Mouse (Mus musculus) MEL (cell line): ENCODE measurements around the gene Ager.

ENCODE experiments used
- CTCF ChIP-seq, 3 experiments: IDR thresholded peaks in 2 of 3; conservative IDR thresholded peaks in 1 of 3; 2 replicates each; pipeline ENCODE4 v1.5.1; 2011 to 2012; ENCODE audit warnings: low read length in 3 of 3, low read depth in 2 of 3, mild to moderate bottlenecking in 2 of 3, improper control_type of control experiment in 1 of 3, inconsistent platforms in 1 of 3, mixed read lengths in 1 of 3, moderate library complexity in 1 of 3; ENCODE audit not compliant: control insufficient read depth in 1 of 3, insufficient read depth in 1 of 3, poor library complexity in 1 of 3, severe bottlenecking in 1 of 3
- KAT2A ChIP-seq: conservative IDR thresholded peaks from 2 replicates; pipeline ENCODE4 v1.6.1; 2012; ENCODE audit warnings: low read depth, low read length, improper control_type of control experiment, inconsistent platforms
- POLR2A ChIP-seq, 2 experiments: IDR thresholded peaks; 2 replicates each; pipeline ENCODE4 v1.6.1; 2011 to 2012; ENCODE audit warnings: low read length in 2 of 2, mild to moderate bottlenecking in 2 of 2, control low read depth in 1 of 2, improper control_type of control experiment in 1 of 2, low read depth in 1 of 2, moderate library complexity in 1 of 2; ENCODE audit not compliant: control insufficient read depth in 1 of 2, insufficient read depth in 1 of 2, poor library complexity in 1 of 2

DNA sequence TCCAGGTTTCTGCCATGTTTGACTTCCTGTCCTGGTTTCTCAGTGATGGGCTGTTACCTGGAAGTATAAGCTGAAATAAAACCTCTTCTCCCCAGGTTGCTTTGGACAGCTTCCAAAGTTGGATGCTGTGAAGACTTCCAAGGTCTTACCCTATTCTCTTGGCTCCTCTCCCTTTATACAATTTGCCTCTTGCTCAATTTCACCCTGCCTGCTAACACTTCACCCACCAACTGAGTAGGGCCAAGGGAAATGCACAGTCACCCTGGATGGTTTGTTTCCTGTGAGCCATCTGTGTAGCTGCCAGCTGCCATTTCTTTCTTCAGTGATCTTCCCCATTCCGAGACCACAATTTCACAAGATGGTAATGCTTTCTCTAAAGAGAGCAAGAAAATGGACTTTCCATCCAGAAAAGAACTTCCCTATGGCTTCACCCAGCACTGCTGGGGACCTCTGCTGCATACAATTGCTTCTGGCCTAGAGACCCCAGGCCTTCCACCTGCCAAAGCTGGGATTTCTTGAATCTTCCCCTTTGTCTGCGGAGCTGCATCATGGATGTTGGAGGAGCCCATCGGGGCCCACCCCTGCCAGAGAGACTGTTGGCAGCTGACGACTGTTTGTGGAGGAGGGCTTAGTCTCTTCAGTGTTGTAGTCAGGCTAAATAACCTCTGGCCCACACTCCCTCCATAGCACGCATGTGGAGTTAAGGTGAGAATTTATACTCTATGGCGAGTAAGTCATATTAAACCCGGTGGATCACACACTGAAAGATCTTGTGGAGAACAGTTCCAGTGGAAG, 42.0 kb downstream of the Ager start:
- TF ChIP-seq CTCF (IDR thresholded peaks at IDR 0.05 in 2 of 3, conservative IDR thresholded peaks at IDR 0.05 in 1 of 3; ENCODE audit: control insufficient read depth in 1 of 3, insufficient read depth in 1 of 3, low read depth in 2 of 3, low read length in 3 of 3, poor library complexity in 1 of 3, severe bottlenecking in 1 of 3), result no peak
- TF ChIP-seq POLR2A (IDR thresholded peaks at IDR 0.05; ENCODE audit: control insufficient read depth in 1 of 2, insufficient read depth in 1 of 2, low read depth in 1 of 2, low read length in 2 of 2, poor library complexity in 1 of 2), result no peak
- no peak for TF ChIP-seq KAT2A
